Mouse (Mus musculus) embryonic facial prominence, embryonic 11.5 days (tissue): ENCODE measurements around the gene Lipt2. TPM values are rescaled to one million over a fixed set of nuclear protein-coding genes. Genes with fewer than 3 reads are reported as not detected.

Experiments used
- ATAC-seq: fragments of 200-750 bp; cut with Nextera tagmentation; replicated peaks from 2 replicates; pipeline ENCODE4 v1.8.0; 2017; ENCODE audit warnings: low read depth; ENCODE audit not compliant: insufficient number of reproducible peaks, low FRiP score, low TSS enrichment
- DNase-seq: peaks from one replicate; pipeline ENCODE4 v3.0.0-alpha.2; 2015; ENCODE audit warnings: low spot score
- H3K27ac ChIP-seq: fragments of 300-500 bp; sonication (generic); replicated peaks from 2 replicates; pipeline ENCODE4 v1.5.1; 2014; ENCODE audit warnings: mild to moderate bottlenecking, low read depth, low read length, control low read depth
- H3K27me3 ChIP-seq: fragments of 300-500 bp; sonication (generic); 2 replicates; pipeline ENCODE4 v1.6.1; 2014; ENCODE audit warnings: mild to moderate bottlenecking, low read length, moderate library complexity, mixed read lengths; ENCODE audit not compliant: control insufficient read depth, insufficient read depth
- H3K36me3 ChIP-seq: fragments of 300-500 bp; sonication (generic); replicated peaks from 2 replicates; pipeline ENCODE4 v1.6.1; 2014; ENCODE audit warnings: low read depth, mild to moderate bottlenecking, low read length, moderate library complexity, mixed read lengths; ENCODE audit not compliant: control insufficient read depth, insufficient read depth
- H3K4me1 ChIP-seq: fragments of 300-500 bp; sonication (generic); 2 replicates; pipeline ENCODE4 v1.6.1; 2014; ENCODE audit warnings: low read length, mixed read lengths; ENCODE audit not compliant: control insufficient read depth, insufficient read depth
- H3K4me2 ChIP-seq: fragments of 300-500 bp; sonication (generic); 2 replicates; pipeline ENCODE4 v1.6.1; 2014; ENCODE audit warnings: low read depth, mild to moderate bottlenecking, control low read depth, low read length, moderate library complexity
- H3K4me3 ChIP-seq: fragments of 300-500 bp; sonication (generic); 2 replicates; pipeline ENCODE4 v1.5.1; 2014; ENCODE audit warnings: low read depth, low read length, control low read depth
- H3K9ac ChIP-seq: fragments of 300-500 bp; sonication (generic); replicated peaks from 2 replicates; pipeline ENCODE4 v1.6.1; 2014; ENCODE audit warnings: mild to moderate bottlenecking, control low read depth, low read length
- H3K9me3 ChIP-seq: fragments of 300-500 bp; sonication (generic); replicated peaks from 2 replicates; pipeline ENCODE4 v1.6.1; 2016; ENCODE audit warnings: mild to moderate bottlenecking, low read length, inconsistent platforms, mixed read lengths; ENCODE audit not compliant: control insufficient read depth
- WGBS: fragments of 180-500 bp; shearing (Covaris S2); extraction: QIAGEN DNeasy Blood & Tissue Kit; methylation state at CpG from one replicate; pipeline ENCODE4 v1.1.7; 2014; 5-methylcytosine and 5-hydroxymethylcytosine counted together
- polyA plus RNA-seq: library from polyadenylated mRNA; unstranded; fragments of >200 nt; fragmentation: Nextera tagmentation; extraction: Ambion mirVana; gene quantifications from 2 replicates; pipeline ENCODE4 v1.2.1, GENCODE M21; 2014

The Lipt2 gene
- polyA plus RNA-seq, 1 experiment from 2014 or later: 26.4 TPM

DNA sequence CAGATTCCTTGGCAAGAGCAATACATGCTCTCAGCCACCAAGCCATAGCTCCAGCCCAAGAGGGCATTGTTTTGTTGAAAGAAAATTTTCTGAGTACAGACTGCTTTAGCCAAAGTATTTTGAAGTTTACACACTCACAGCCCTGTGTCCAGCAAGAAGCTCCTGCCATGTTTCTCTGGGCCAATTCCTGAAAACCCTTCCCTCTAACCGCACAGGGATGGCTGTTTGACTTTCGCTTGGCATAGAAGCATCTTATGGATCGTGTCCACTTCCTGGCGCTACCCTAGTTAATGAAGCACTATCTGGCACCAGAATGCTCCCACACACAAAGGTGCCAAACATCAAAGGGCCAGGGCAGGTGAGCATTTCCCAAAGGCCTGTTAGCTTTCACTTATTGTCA is 10.5 kb upstream of the Lipt2 start:
- no peak for ATAC-seq

DNA sequence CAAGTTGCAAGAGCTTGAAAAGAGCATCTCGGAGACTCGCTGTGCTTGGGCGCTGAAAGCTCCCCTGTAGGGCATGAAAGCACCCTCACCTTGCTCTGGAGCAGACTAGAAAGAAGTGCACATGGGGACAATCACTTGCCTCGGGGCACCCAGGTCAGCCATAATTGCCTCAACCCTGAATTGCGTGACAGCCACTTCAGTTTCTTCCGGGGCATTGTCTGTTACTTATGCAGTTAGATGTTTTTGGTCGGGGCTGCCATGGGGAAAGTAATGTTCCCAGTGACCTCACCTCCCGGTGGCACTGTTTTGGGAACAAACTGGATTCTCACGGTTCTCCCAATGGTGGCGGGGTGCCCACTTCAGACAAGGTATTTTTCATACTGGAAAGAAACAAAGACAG is 9.0 kb upstream of the Lipt2 start:
- no peaks in the 10 kb centered on the region for H3K4me1 ChIP-seq

More for the DNA sequence above, 10.5 kb upstream of the Lipt2 start:
- Histone ChIP-seq H3K4me2 (no peak overlapping the region), H3K9ac (no peak overlapping the region), H3K36me3 (no peaks in the 10 kb centered on the region), H3K27me3 (no peaks in the 10 kb centered on the region), H3K27ac (no peak overlapping the region), H3K4me3 (no peak overlapping the region), H3K4me1 (no peaks in the 10 kb centered on the region), H3K9me3 (no peaks in the 10 kb centered on the region)
- WGBS: 88% methylated on average over 4 of the region's 4 CpGs
- DNase-seq: no peak

DNA sequence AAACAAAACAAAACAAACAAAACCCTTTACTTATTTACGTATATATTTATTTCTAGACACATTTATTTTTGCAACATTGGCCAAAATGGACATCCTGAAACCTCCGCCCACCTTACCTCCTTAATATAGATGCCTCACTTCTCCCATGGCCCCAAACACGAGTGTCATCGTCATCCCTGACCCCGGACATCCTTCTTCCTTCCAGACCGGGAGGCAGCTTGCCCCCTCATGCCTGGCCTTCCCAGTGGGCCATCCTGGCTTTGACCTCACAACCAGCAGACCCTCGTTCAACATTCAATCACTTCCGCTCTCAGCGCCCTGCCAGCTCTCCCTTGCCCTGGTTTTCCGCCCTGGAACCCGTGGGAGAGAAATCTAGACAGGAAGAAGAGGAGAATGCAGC is 8.5 kb upstream of the Lipt2 start:
- Histone ChIP-seq H3K9ac (no peak overlapping the region), H3K27me3 (no peaks in the 10 kb centered on the region), H3K4me3 (no peak overlapping the region), H3K27ac (no peak overlapping the region), H3K4me1 (no peaks in the 10 kb centered on the region), H3K9me3 (no peaks in the 10 kb centered on the region), H3K36me3 (no peaks in the 10 kb centered on the region), H3K4me2 (no peak overlapping the region)
- DNase-seq (no peak), ATAC-seq (no peak)
- WGBS: 79% methylated on average over 11 of the region's 11 CpGs

More for the DNA sequence above, 9.0 kb upstream of the Lipt2 start:
- DNase-seq: no peak
- no peak for ATAC-seq
- Histone ChIP-seq H3K27ac (no peak overlapping the region), H3K4me3 (no peak overlapping the region), H3K9me3 (no peaks in the 10 kb centered on the region), H3K27me3 (no peaks in the 10 kb centered on the region), H3K36me3 (no peaks in the 10 kb centered on the region), H3K4me2 (no peak overlapping the region), H3K9ac (no peak overlapping the region)
- whole genome bisulfite sequencing: 47% methylated on average over 10 of the region's 10 CpGs

DNA sequence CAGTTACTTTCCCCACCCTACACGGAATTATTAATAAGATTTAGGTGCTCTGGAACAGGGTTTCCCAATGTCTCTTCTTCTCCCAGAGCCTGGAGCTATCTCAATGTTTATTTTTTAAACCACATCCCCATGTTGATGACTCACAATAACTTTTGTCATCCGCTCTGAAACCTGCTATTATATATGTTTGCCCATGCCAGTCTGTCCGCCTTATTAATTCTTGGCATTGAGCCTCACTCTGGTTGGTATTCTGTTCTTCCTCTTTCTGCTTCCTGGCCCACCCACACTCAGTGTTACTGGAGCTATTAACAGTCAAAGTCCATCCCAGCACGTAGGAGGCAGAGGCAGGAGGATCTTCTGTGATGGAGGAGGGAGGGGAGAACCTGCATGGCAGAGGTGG is 1.4 kb upstream of the Lipt2 start:
- Histone ChIP-seq H3K36me3 (no peaks in the 10 kb centered on the region), H3K4me2 (no peak overlapping the region), H3K27ac (no peak overlapping the region), H3K27me3 (no peaks in the 10 kb centered on the region), H3K9ac (no peak overlapping the region), H3K9me3 (no peaks in the 10 kb centered on the region), H3K4me3 (no peak overlapping the region), H3K4me1 (no peaks in the 10 kb centered on the region)
- DNase-seq: no peak
- ATAC-seq: no peak
- 84% methylated on average over 4 of the region's 4 CpGs for WGBS

DNA sequence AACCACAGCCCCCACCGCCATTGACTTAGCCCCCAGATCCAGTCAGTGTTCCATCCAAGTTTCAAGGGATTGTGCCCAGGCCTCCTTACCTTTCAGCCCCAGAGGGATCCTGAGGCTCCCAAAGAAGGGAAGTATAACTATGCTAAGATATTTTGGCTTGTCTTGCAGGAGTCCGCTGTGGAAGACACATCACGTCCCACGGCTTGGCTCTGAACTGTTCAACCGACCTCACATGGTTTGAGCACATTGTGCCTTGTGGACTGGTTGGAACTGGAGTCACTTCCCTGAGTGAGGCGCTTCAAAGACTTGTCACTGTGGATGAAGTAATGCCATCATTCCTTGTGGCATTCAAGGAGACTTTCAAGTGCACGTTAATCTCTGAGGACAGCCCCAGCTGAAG is 929 bp downstream of the Lipt2 start:
- 0 out of 2 replicates have a peak overlapping the region, but pooled peaks have one; percentile 96 for H3K27ac ChIP-seq
- peak overlapping the region; percentile 88 for H3K4me2 ChIP-seq
- DNase-seq: no peak
- no peaks in the 10 kb centered on the region for H3K27me3 ChIP-seq
- ATAC-seq: peak; percentile 16
- no peaks in the 10 kb centered on the region for H3K36me3 ChIP-seq
- 77% methylated on average over 7 of the region's 7 CpGs for WGBS
- no peaks in the 10 kb centered on the region for H3K9me3 ChIP-seq
- no peaks in the 10 kb centered on the region for H3K4me1 ChIP-seq
- peak overlapping the region; percentile 94 for H3K9ac ChIP-seq
- H3K4me3 ChIP-seq: peak overlapping the region; percentile 78

DNA sequence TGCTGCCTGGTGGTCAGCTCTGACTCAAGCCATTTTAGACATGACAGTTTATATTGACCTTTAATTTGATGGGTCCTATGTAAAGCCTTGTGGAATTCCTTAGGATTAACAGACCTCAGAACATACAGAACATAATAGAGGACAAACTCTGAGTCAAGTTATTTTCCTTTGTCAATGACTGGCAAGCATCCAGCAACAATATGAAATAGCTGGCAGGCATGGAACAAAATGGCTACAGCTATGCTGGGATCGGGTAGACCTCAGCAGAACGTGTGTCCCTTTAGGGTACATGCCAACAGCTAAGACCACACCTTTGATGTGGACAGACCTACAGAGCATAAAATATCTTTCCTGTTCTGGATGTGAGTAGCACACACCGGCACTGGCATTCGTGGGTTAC is 4.4 kb downstream of the Lipt2 start:
- ATAC-seq (no peak), DNase-seq (no peak)
- H3K36me3 ChIP-seq: no peaks in the 10 kb centered on the region
- no peaks in the 10 kb centered on the region for H3K4me1 ChIP-seq
- no peaks in the 10 kb centered on the region for H3K9me3 ChIP-seq
- WGBS: 90% methylated on average over 4 of the region's 4 CpGs
- H3K27ac ChIP-seq: no peak overlapping the region
- no peaks in the 10 kb centered on the region for H3K27me3 ChIP-seq
- H3K9ac ChIP-seq: no peak overlapping the region
- H3K4me2 ChIP-seq: no peak overlapping the region
- no peak overlapping the region for H3K4me3 ChIP-seq

DNA sequence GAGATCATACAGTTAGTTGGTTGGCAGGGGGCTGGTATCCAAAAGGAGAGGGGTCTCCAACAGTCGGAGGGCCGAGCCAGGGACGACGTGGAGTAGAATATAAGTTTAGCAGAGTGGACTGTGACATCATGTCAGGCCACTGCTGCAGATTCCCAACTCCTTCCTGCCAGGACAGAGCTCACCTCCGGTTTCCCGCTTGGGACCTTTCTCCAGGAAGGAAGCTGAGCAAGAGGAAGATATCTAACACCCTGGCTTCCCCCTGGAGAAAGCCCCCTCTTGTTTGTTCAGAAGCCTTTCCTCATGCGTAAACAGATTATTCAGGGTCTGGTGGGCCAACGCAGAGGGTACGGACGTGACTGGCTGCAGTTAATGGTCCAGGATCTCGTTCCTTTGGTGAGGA is 9.6 kb downstream of the Lipt2 start:
- no peaks in the 10 kb centered on the region for H3K27me3 ChIP-seq
- H3K9me3 ChIP-seq: no peaks in the 10 kb centered on the region
- H3K27ac ChIP-seq: no peak overlapping the region
- DNase-seq (no peak), ATAC-seq (no peak)
- no peak overlapping the region for H3K4me2 ChIP-seq
- H3K4me3 ChIP-seq: no peak overlapping the region
- no peaks in the 10 kb centered on the region for H3K36me3 ChIP-seq
- WGBS: 76% methylated on average over 11 of the region's 11 CpGs
- no peaks in the 10 kb centered on the region for H3K4me1 ChIP-seq
- no peak overlapping the region for H3K9ac ChIP-seq

DNA sequence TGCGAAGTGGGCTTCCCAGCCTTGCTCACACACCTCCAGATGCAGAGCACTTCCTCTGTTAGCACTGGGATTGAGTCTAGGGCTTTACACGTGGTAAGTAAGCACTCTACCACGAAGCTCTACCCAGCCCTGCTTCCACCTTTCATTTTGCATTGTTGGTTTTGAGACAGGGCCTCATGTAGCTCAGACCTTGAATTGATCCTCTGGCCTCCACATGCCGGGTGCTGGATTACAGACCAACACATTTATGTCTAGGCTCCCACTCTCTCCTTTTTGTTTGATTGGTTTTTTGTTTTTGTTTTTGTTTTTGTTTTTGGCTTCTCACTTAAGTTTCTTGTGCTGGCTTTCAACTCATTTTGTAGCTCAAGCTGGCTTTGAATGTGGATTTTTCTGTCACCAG is 11.7 kb downstream of the Lipt2 start:
- Histone ChIP-seq H3K4me3 (no peak overlapping the region), H3K27me3 (no peaks in the 10 kb centered on the region), H3K36me3 (no peaks in the 10 kb centered on the region), H3K4me2 (no peak overlapping the region), H3K9me3 (no peaks in the 10 kb centered on the region), H3K9ac (no peak overlapping the region), H3K4me1 (no peaks in the 10 kb centered on the region), H3K27ac (no peak overlapping the region)
- DNase-seq (no peak), ATAC-seq (no peak)
- 64% methylated on average over 4 of the region's 4 CpGs for WGBS
